Mouse (Mus musculus): ENCODE measurements around the gene Colgalt2.
"Not testable (repeated sequence)": the region's sequence is repeated elsewhere in the genome, so short reads cannot be mapped to it uniquely, and the experiment has no call there.

The Colgalt2 gene

DNA sequence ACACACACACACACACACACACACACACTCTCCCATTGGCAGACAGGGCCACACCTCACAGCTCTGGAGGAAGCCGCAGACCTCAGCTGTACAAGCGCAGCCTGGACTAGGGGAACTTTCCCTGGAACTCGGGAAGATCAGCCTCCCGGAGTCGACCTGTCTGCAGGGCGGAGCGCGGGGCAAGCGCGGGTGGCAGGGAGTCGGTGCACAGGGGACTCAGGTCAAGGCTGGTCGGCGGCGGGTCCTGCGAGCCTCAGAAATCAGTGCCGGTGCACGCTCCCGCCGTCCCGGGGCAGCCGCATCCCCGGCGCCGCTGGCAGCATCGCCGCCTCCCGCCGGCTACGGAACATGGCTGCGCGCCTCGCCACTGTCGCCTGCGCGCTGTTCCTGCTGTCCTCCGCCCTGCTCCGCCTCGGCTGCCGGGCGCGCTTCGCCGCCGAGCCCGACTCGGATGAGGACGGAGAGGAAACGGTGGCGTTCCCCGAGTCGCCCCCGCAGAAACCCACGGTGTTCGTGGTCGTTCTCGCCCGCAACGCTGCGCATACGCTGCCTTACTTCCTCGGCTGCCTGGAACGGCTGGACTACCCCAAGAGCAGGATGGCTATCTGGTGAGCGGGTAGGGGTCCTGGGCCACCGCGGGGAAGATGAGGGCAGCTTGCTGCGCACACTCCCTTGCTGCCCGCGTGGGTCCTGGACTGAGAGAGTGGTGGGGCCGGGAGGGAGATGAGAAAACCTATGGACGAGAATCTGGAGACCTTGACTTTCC, at the start of gene Colgalt2:
Gene Colgalt2, plus strand, starts transcription at position 41 of the 766 bp plus-strand sequence.
- peak; percentile 18 for DNase-seq

GRCm38 (mm10) chr1:152356721-152357120, 42.9 kb upstream of the Colgalt2 start:
- DNase-seq, result no peak

GRCm38 (mm10) chr1:152368311-152369088, 31.1 kb upstream of the Colgalt2 start:
- no peak for DNase-seq

- DNase-seq, result peak; percentile 55
Observed at GRCm38 (mm10) chr1:152369139-152369538, 30.5 kb upstream of the Colgalt2 start.

GRCm38 (mm10) chr1:152378311-152378710, 21.3 kb upstream of the Colgalt2 start:
- DNase-seq, result no peak

GRCm38 (mm10) chr1:152384589-152384988, 15.0 kb upstream of the Colgalt2 start:
- no peak for DNase-seq

DNA sequence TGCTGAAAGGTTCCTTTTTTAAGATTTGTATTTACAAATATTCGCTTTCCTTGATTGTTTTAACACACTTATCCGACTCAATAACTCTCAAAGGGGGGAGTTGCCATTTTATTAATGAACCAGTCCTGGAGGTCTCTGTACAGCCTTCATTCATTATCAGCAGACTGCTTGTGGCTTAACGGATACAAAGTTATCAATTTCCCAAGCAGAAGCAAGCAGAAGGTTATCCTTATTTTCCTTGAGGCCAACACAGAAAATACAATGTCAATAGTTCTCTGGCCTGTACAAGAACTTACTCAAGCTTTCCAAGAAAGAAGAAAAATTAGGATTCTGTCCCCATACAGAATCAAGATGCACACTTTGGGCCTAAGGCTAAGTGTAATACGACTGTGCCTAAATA, 13.9 kb upstream of the Colgalt2 start:
- DNase-seq, result not testable (repeated sequence)

DNA sequence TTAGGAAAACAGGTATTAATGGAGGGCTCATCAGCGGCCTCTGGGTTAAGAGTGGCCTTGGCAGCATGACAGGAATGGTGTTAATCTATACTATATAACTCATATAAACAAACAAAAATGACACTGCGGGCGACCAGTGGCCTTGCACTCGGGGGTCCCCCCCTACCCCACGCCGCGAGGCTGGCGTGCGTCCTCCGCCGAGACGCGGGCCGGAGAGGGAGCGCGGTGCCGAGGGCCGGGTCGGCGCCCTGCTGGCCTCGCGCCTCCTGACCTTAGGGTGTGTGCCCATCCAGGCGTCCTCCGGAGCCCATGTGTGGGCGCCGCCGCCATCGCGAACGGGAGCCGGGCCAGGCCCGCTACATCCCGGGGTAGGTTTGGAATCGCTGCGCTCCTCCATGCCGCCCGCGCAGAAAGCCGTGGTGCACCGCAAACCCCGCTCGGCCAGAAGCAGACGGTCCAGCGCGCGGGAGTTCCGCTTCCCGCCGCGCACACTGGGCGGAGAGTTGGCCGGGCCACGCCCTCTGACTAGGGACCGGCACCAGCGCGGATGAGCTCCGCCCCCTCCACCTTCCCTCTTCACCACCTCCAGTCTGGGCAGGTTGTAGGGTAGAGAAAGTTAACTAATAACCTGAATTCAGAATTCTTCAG, 13.3 kb upstream of the Colgalt2 start, which contains the start of gene Tsen15:
Gene Tsen15, minus strand, starts transcription at position 501 of the 648 bp plus-strand sequence.
- peak; percentile 79 for DNase-seq

- DNase-seq, result no peak
Observed at GRCm38 (mm10) chr1:152389271-152389670, 10.4 kb upstream of the Colgalt2 start.

- DNase-seq, result no peak
Observed at GRCm38 (mm10) chr1:152394137-152394536, 5.5 kb upstream of the Colgalt2 start.

DNA sequence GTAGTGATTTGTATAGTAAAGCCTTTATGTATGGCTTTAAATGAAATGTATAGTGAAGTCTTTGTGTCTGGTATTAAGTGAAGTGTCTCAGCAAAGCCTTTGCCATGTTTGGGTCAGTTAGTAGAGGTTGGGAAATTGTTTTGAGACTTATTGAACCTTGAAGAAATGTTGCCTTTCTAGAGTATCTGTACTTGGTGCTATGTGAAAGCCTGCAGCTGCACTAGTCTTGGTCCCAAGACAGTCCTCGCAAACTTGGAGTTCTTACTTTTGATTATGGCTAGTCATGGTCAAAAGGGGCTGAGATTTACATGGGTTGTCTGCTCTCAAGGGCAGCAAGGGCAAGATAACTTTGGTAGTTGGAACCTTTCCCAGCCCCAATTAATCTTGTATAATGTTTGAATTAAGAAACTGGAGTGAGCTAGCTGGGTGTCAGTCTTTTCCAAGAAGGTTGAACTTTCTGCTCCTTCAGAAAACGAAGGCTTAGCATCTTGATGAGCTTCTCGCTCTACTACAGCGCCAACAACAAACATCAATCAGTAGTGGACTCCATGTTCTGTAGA, 4.6 kb upstream of the Colgalt2 start:
- DNase-seq, result no peak

DNA sequence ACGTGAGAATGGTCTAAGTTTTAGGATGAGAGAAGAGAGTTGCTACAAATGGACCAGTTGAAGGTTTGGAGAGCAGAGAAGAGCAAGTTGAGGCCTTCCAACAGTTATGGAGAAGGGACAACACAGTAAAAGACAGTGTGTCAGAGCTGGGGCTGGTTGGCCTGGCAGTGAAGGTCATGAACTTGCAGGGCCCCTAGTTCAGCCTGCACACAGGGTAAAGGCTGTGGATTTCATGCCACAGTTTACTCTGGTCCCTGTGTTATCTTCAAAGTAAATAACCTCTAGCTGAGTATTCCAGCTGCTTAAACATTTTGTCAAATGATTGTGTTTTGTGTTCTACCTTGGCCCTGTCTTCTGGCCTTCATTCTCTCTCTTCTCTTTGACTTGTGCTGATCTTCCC, 922 bp upstream of the Colgalt2 start:
- DNase-seq, result no peak

GRCm38 (mm10) chr1:152400556-152401540, 1.2 kb downstream of the Colgalt2 start:
- peak; percentile 14 for DNase-seq

GRCm38 (mm10) chr1:152407021-152407946, 7.7 kb downstream of the Colgalt2 start:
- DNase-seq, result no peak

DNA sequence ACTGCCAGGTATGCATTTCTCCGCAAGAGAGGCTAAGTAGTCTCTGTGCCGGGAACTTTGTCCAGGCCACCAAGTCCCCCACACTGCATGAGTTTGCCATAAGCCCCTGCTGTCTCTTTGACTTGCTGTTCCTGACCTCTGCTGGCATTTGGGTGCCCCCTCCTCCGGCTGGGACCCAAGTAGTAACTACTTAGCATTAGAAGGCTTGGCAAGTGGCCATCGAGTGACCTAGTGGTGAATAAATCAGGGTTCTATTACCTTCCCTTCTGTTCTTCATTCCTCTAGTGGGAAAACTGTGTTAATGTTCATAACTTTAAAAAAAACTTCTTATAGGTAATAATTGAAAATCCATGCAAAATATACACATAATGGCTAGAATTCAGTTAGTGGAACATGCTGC, 9.7 kb downstream of the Colgalt2 start:
- DNase-seq, result no peak

GRCm38 (mm10) chr1:152410657-152411056, 11.0 kb downstream of the Colgalt2 start:
- peak; percentile 51 for DNase-seq

- no peak for DNase-seq
Observed at GRCm38 (mm10) chr1:152413116-152413515, 13.5 kb downstream of the Colgalt2 start.

DNA sequence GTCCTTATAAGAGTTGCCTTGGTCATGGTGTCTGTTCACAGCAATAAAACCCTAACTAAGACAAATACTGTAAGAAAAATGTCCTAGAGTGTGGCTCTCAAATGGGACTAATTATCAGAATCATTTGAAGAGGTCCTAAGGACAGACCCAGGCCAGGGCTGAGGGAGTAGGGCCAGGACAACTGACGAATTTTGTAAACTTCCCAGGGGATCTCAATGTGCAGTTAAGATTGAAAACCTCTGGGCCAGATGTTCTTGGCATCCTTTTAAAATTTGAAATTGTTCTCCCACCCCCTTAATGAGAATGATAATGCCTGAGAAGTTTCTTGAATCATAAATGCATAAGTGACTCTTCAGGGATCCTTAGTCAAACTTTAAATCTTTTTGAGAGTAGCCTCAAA, 14.3 kb downstream of the Colgalt2 start:
- DNase-seq, result no peak

GRCm38 (mm10) chr1:152414451-152414850, 14.8 kb downstream of the Colgalt2 start:
- peak; percentile 26 for DNase-seq

- DNase-seq, result no peak
Observed at GRCm38 (mm10) chr1:152416306-152416904, 16.8 kb downstream of the Colgalt2 start.

Data from layer of hippocampus, adult 9-11 months (tissue).